Mouse (Mus musculus): ENCODE measurements around the gene Jund. TPM values are rescaled to one million over a fixed set of nuclear protein-coding genes. Genes with fewer than 3 reads are reported as not detected.
A peak's percentile ranks its signal among the peaks of the same experiment; 100 is the strongest.

The Jund gene
- polyA plus RNA-seq, 1 experiment from 2014 or later = 17.9 TPM

- Histone ChIP-seq H3K4me2 (peak overlapping the region; percentile 56), H3K4me3 (replicated peaks) (peak overlapping the region; percentile 26), H3K27ac (no peak overlapping the region), H3K4me1 (replicated peaks) (peaks cover 12% of the 10 kb centered on the region; the same call in 1 of the 2 replicates), H3K27me3 (peaks cover 76% of the 10 kb centered on the region), H3K9me3 (replicated peaks) (no peaks in the 10 kb centered on the region), H3K36me3 (no peaks in the 10 kb centered on the region), H3K9ac (0 out of 2 replicates have a peak overlapping the region, but pooled peaks have one; percentile 49)
- WGBS (ENCODE audit: insufficient replicate concordance) = 3% methylated on average over 34 of the region's 34 CpGs
- ATAC-seq (ENCODE audit: low read depth) (no peak), DNase-seq (no peak)
These were observed 31.2 kb downstream of the Jund start for GRCm38 (mm10) chr8:70729808-70730475.

DNA sequence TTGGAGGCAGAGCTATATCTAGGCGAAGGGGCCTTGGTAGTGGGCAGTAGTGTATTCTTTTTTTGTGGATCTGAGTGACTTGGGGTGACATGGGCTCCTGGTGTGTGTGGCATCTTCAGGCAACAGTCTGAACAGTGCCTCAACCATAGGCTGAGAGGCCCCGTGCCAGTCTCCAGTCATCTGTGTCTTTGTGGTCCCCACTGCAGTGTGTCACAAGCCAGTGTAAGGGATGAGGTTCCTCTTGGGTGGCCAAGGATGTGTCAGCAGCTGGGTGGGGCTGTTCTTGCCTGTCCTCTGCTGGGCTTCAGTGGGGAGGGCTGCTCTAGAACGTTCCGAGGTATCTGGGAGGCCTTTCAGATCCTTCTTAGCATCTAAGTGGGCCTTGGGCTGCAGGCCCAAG is 32.2 kb downstream of the Jund start:
- DNase-seq (no peak), ATAC-seq (ENCODE audit: low read depth) (0 out of 2 replicates have a peak, but pooled peaks have one; percentile 30)
- H3K27me3 ChIP-seq = peaks cover 76% of the 10 kb centered on the region
- no peak overlapping the region for H3K9ac ChIP-seq
- 59% methylated on average over 4 of the region's 4 CpGs for WGBS (ENCODE audit: insufficient replicate concordance)
- no peak overlapping the region for H3K4me3 ChIP-seq (replicated peaks)
- no peak overlapping the region for H3K4me2 ChIP-seq
- H3K36me3 ChIP-seq = no peaks in the 10 kb centered on the region
- no peak overlapping the region for H3K27ac ChIP-seq
- H3K9me3 ChIP-seq (replicated peaks) = no peaks in the 10 kb centered on the region
- H3K4me1 ChIP-seq (replicated peaks) = peaks cover 12% of the 10 kb centered on the region; the same call in 1 of the 2 replicates

DNA sequence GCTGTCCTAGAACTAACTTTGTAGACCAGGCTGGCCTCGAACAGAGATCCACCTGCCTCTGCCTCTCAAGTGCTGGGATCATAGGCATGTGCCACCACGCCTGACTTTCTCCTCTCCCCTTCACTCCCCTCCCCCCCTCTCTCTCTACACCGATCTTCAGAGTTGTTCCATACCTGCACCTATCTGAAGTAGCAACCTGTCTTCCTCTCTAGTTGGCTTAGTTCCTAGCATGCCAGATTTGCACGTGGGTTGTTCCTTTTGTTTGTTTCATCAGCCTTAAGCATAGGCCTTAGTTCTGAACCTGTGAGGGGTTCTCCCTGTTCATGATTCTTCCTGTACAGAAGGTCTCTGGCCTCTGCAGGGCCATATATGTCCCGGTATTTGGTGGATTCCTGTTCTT is 39.0 kb downstream of the Jund start:
- ATAC-seq (ENCODE audit: low read depth) = no peak

DNA sequence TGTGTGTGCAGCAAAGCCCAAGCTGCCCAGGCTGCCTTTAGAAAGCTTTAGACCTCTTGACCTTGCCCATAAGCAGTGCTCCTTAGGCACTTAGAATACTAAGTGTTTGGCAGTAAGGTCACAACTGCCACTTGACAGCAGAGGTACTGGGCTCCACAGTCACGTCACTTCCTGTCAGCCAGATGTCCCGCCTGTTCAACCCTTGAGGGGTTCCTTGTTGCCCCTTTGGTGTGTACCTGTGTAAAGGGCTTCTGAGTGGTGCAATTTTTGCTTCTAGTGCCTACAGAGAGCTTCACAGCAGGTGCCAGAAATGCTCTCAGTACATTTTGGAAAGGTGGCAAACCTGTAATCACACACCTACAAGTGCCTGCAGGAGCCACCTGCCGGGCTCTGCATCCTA is 39.5 kb downstream of the Jund start:
- WGBS (ENCODE audit: insufficient replicate concordance) = 32% methylated on average over 3 of the region's 3 CpGs

More for the DNA sequence above, 39.0 kb downstream of the Jund start:
- Histone ChIP-seq H3K36me3 (no peaks in the 10 kb centered on the region), H3K4me1 (replicated peaks) (no peaks in the 10 kb centered on the region; the same call in 1 of the 2 replicates), H3K27ac (no peak overlapping the region), H3K9me3 (replicated peaks) (no peaks in the 10 kb centered on the region), H3K9ac (no peak overlapping the region), H3K4me3 (replicated peaks) (no peak overlapping the region), H3K4me2 (no peak overlapping the region), H3K27me3 (peaks cover 54% of the 10 kb centered on the region)
- 48% methylated on average over 5 of the region's 5 CpGs for WGBS (ENCODE audit: insufficient replicate concordance)
- no peak for DNase-seq

DNA sequence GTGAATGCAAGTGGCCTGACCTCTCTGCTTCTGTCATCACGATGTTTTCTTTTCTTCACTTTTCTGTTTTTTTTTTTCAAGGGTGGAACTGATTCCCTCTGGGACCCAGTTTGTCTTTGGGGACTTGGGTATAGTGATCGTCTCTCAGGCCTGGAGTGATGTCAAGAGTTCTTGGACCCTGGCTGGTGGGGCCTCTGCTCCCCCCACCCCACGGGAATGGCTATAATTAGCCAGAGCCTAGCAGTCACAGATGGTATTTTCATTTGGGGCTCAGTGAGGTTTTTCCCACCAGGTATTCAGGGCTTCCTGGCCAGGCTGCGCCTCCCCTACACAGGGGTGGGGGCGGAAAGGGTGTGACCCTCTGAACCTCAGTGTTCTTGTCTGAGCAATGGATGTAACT is 42.9 kb downstream of the Jund start:
- no peak for ATAC-seq (ENCODE audit: low read depth)

More for the DNA sequence above, 39.5 kb downstream of the Jund start:
- Histone ChIP-seq H3K4me3 (replicated peaks) (no peak overlapping the region), H3K9me3 (replicated peaks) (no peaks in the 10 kb centered on the region), H3K27me3 (peaks cover 54% of the 10 kb centered on the region), H3K4me1 (replicated peaks) (peaks cover 4% of the 10 kb centered on the region), H3K27ac (no peak overlapping the region), H3K4me2 (no peak overlapping the region), H3K9ac (no peak overlapping the region), H3K36me3 (no peaks in the 10 kb centered on the region)
- no peak for DNase-seq
- no peak for ATAC-seq (ENCODE audit: low read depth)

DNA sequence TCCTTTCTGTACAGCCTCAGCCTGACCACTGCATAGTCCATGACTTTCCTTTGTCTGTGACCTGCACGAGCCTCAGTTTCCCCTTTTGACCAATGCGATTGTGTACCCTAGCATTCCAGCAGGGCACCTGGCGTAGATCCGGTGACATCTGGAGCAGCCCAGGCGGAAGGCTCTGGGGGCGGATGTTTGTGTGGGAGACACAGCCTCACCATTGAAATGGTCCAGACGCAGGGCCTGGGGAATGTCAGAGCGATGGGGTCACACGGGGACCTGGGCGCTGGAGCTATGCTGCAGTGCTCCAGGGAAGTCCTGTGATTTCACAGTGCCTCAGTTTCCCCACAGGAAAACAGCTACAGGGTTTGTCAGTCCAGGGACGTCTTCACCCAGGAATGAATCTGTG is 43.4 kb downstream of the Jund start:
- Histone ChIP-seq H3K27me3 (peaks cover 86% of the 10 kb centered on the region), H3K9ac (no peak overlapping the region), H3K36me3 (no peaks in the 10 kb centered on the region), H3K4me3 (replicated peaks) (no peak overlapping the region), H3K4me2 (no peak overlapping the region), H3K4me1 (replicated peaks) (peaks cover 18% of the 10 kb centered on the region), H3K9me3 (replicated peaks) (no peaks in the 10 kb centered on the region), H3K27ac (no peak overlapping the region)
- ATAC-seq (ENCODE audit: low read depth) (no peak), DNase-seq (no peak)
- 52% methylated on average over 11 of the region's 11 CpGs for WGBS (ENCODE audit: insufficient replicate concordance)

More for the DNA sequence above, 42.9 kb downstream of the Jund start:
- no peak overlapping the region for H3K4me3 ChIP-seq (replicated peaks)
- DNase-seq = no peak
- H3K9me3 ChIP-seq (replicated peaks) = no peaks in the 10 kb centered on the region
- no peaks in the 10 kb centered on the region for H3K36me3 ChIP-seq
- 58% methylated on average over 5 of the region's 5 CpGs for WGBS (ENCODE audit: insufficient replicate concordance)
- no peak overlapping the region for H3K9ac ChIP-seq
- peaks cover 18% of the 10 kb centered on the region for H3K4me1 ChIP-seq (replicated peaks)
- no peak overlapping the region for H3K27ac ChIP-seq
- H3K27me3 ChIP-seq = peaks cover 84% of the 10 kb centered on the region
- no peak overlapping the region for H3K4me2 ChIP-seq

DNA sequence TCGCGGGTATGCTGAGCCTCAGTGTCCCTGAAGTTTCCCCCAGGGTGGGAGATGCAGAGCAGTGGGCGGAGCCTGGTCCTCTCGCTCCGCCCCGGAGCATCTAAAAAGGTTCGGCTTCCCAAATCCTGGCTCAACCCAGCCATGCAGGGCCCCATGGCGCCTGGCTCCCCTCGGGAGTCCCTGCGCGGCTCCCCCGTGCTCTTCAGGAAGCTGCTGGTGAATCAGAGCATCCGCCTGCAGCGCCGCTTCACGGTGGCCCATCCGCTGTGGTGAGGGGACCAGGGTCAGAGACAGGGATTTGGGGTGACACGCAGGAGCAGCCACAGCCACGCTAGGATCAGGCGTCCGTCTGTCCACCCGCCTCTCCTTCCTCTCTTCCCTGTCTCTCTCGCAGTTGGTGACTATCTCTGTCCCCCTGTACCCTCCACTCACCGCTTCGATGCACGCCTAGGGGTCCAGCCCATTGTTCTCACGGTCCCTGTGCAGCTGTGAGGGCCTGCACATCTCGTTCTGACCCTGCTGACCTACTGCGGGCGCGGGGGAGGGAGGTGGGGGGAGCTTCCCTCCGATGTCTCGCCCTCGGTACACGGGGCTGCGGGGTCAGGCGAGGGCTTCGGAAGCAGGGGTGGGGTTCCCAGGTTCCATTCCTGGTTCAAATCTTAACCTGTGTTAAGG is 44.4 kb downstream of the Jund start:
- no peak overlapping the region for H3K27ac ChIP-seq
- H3K4me2 ChIP-seq = peak overlapping the region; percentile 44
- peaks cover 86% of the 10 kb centered on the region for H3K27me3 ChIP-seq
- H3K4me3 ChIP-seq (replicated peaks) = peak overlapping the region; percentile 23; the same call in 1 of the 2 replicates
- H3K9ac ChIP-seq = no peak overlapping the region
- ATAC-seq (ENCODE audit: low read depth) (0 out of 2 replicates have a peak, but pooled peaks have one; percentile 11), DNase-seq (no peak)
- peaks cover 18% of the 10 kb centered on the region for H3K4me1 ChIP-seq (replicated peaks)
- H3K36me3 ChIP-seq = no peaks in the 10 kb centered on the region
- no peaks in the 10 kb centered on the region for H3K9me3 ChIP-seq (replicated peaks)
- WGBS (ENCODE audit: insufficient replicate concordance) = 3% methylated on average over 38 of the region's 38 CpGs

DNA sequence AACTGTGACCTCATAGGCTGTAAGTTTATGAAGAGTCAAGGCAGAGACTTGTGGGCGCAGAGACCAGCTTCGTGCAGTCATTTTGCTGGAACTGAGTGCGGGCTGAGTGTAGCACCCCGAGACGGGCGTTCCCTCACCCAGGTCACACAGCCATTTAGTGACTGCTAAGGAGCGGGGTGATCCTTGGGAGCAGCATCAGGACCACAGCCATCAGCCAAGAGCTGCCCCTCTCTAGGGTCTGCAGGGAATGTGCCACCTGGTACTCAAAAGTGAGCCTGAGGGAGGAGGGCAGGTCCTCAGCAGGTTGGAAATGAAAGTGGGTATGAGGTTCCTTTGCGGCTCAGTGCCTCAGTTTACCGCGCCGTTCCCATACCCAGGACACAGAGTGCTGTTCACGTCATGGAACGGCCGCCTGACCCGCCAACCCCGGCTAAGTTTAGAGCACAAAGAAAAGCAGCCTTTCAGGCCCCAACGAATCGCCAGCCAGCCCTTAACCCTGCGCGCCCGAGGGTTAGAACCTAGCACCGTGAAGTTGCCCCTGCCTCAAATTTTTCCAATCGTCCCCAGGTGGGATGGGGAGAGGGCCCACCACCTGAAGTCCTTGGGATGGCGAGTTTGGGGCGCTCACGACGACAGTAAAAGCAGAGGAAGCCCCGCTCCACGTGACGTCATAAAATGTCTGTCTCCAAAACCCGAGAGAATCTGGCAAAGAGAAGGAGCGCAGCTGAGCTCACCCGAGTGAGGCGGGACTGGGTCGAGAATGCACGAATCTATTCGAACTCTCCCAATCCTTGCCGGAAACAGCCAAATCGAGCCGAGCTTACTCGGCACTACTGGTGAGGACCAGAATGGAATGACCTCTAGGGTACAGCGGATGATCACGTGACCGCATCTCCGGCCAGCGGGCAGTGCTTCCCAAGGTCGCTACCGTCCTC is 45.2 kb downstream of the Jund start:
- peaks cover 18% of the 10 kb centered on the region for H3K4me1 ChIP-seq (replicated peaks)
- peak overlapping the region; percentile 23 for H3K4me3 ChIP-seq (replicated peaks)
- no peak overlapping the region for H3K27ac ChIP-seq
- no peaks in the 10 kb centered on the region for H3K9me3 ChIP-seq (replicated peaks)
- no peaks in the 10 kb centered on the region for H3K36me3 ChIP-seq
- H3K27me3 ChIP-seq = peaks cover 90% of the 10 kb centered on the region
- peak overlapping the region; percentile 0; the same call in 1 of the 2 replicates for H3K9ac ChIP-seq
- peak overlapping the region; percentile 44 for H3K4me2 ChIP-seq
- DNase-seq = no peak
- 4% methylated on average over 48 of the region's 48 CpGs for WGBS (ENCODE audit: insufficient replicate concordance)
- ATAC-seq (ENCODE audit: low read depth) = 0 out of 2 replicates have a peak, but pooled peaks have one; percentile 8

DNA sequence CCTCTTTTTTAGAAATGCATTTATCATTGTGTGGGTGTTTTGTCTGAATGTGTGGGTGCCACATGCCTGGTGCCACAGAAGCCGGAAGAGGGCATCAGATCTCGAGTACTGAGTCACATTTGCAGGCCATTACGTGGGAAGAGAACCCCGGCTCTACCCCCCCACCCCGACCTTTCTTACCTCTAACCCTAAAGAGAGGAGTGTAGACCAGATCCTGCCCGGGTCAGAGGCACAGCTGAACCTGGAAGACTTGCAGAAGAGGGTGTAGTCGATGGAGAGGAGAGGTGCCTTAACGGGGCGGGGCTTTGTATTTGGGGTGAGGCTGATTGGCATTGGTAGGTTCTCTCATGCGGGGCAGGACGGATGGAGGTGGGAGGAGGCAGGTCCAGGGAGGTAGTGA is 46.1 kb downstream of the Jund start:
- DNase-seq = no peak
- Histone ChIP-seq H3K9me3 (replicated peaks) (no peaks in the 10 kb centered on the region), H3K4me1 (replicated peaks) (peaks cover 18% of the 10 kb centered on the region), H3K4me3 (replicated peaks) (no peak overlapping the region), H3K9ac (no peak overlapping the region), H3K27ac (no peak overlapping the region), H3K27me3 (peaks cover 97% of the 10 kb centered on the region), H3K36me3 (no peaks in the 10 kb centered on the region), H3K4me2 (no peak overlapping the region)
- WGBS (ENCODE audit: insufficient replicate concordance) = 32% methylated on average over 11 of the region's 11 CpGs
- no peak for ATAC-seq (ENCODE audit: low read depth)

DNA sequence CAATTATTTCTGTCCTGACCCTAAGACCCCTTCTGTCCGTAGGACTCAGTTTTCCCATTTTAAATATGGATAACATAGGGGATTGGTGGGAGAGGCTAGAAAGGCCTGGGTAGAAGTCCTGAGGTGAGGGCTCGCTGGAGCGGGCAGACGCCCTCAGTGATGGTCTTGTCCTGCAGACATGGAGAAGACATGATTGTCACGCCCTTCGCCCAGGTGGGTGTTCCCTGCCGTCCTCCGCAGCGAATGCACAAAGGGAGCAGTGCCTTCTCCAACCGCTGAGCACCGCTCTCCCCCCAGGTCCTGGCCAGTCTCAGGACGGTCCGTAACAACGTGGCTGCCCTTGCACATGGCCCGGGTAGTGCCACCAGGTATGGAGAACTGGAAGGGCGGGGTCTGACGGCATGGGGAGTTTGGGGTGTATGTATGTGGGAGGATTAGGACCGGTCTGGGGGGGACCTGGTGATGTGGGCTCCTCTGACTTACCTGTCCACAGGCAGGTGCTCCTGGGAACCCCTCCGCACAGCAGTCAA is 47.0 kb downstream of the Jund start:
- Histone ChIP-seq H3K4me3 (replicated peaks) (no peak overlapping the region), H3K4me2 (no peak overlapping the region), H3K9me3 (replicated peaks) (no peaks in the 10 kb centered on the region), H3K36me3 (no peaks in the 10 kb centered on the region), H3K27me3 (peaks cover 99% of the 10 kb centered on the region), H3K27ac (no peak overlapping the region), H3K4me1 (replicated peaks) (peaks cover 18% of the 10 kb centered on the region), H3K9ac (no peak overlapping the region)
- WGBS (ENCODE audit: insufficient replicate concordance) = 43% methylated on average over 19 of the region's 19 CpGs
- ATAC-seq (ENCODE audit: low read depth) (no peak), DNase-seq (no peak)

DNA sequence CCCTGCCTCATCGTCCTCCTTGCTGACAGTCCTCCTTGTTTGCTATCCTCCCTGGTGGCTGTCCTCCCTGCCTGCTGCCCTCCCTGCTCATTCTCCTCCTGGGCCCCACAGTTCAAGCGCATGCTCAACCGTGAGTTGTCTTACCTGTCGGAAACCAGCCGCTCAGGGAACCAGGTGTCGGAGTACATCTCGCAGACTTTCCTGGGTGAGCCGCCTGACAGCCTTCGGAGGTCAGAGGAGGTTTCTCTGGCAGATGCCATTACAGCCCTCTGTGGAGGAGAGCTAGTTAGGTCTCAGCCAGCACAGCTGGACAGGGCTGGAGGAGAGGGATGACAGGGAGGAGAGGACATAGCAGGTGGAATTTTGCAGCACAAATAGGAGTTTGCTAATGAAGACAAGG is 47.9 kb downstream of the Jund start:
- Histone ChIP-seq H3K36me3 (no peaks in the 10 kb centered on the region), H3K27me3 (peaks cover 90% of the 10 kb centered on the region), H3K27ac (no peak overlapping the region), H3K4me1 (replicated peaks) (peaks cover 18% of the 10 kb centered on the region), H3K4me2 (no peak overlapping the region), H3K9me3 (replicated peaks) (no peaks in the 10 kb centered on the region), H3K9ac (no peak overlapping the region), H3K4me3 (replicated peaks) (no peak overlapping the region)
- ATAC-seq (ENCODE audit: low read depth) = no peak
- DNase-seq = no peak
- 63% methylated on average over 9 of the region's 9 CpGs for WGBS (ENCODE audit: insufficient replicate concordance)
